Mouse (Mus musculus): Measurements from ENCODE around the gene Ap1g2.

DNA sequence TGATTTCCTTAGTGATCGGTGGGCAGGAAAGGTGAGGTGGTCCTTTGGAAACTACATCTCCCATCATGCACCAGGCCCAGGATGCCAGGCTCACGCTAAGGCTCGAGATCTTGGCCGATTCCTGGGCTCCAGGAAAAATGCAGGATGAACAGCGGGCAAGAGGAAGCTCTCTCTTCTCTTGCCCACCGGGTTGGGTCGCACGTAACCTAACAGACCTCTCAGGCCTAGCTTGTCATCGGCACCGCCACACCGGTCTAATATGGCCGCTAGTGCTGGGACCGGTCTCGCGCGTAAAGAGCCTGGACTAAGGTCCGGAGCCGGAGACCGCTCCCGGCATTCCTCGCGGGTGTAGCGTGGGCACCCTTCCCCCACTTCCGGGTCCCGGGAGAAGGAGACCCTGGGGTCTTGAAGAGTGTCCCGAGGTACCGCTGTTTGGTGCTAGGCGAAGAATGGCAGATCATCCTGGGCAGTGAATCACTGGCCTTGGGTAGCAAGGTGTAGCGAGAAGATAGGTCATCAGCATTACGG lies 11.6 kb downstream of the Ap1g2 start, which contains the start of gene Thtpa:
- TF ChIP-seq CTCF (IDR thresholded peaks at IDR 0.05; ENCODE audit: low read depth, low read length) (no peak), TAL1 (conservative IDR thresholded peaks at IDR 0.05; ENCODE audit: low read depth, low read length) (no peak), GATA1 (IDR thresholded peaks at IDR 0.05; ENCODE audit: borderline replicate concordance, low read length) (no peak), POLR2AphosphoS5 (IDR thresholded peaks at IDR 0.05; ENCODE audit: insufficient replicate concordance, low read depth, low read length) (no peak), GATA2 (IDR thresholded peaks at IDR 0.05; ENCODE audit: borderline replicate concordance, low read depth, low read length) (no peak)

Measured in G1E (cell line).